Mouse (Mus musculus) ovary, postnatal 36 days (tissue): ENCODE measurements around the gene Hyal1.

Experiments
- DNase-seq: peaks from one replicate; pipeline ENCODE4 v3.0.0; 2022; ENCODE audit warnings: low spot score, mixed read lengths

Gene Hyal1

GRCm38 (mm10) chr9:107617461-107617860 is 40.7 kb downstream of the Hyal1 start:
- no peak for DNase-seq

GRCm38 (mm10) chr9:107618098-107618497 is 41.4 kb downstream of the Hyal1 start:
- no peak for DNase-seq

- no peak for DNase-seq
Observed at GRCm38 (mm10) chr9:107618778-107619545, 42.2 kb downstream of the Hyal1 start.

GRCm38 (mm10) chr9:107619546-107619879 is 42.8 kb downstream of the Hyal1 start:
- no peak for DNase-seq

GRCm38 (mm10) chr9:107620954-107621353 is 44.2 kb downstream of the Hyal1 start:
- no peak for DNase-seq

- no peak for DNase-seq
Observed at GRCm38 (mm10) chr9:107624539-107624938, 47.8 kb downstream of the Hyal1 start.

GRCm38 (mm10) chr9:107624951-107625350 is 48.2 kb downstream of the Hyal1 start:
- DNase-seq: no peak

GRCm38 (mm10) chr9:107625351-107626128 is 48.8 kb downstream of the Hyal1 start:
- DNase-seq: no peak

- DNase-seq: no peak
Observed at GRCm38 (mm10) chr9:107626158-107626843, 49.6 kb downstream of the Hyal1 start.

- DNase-seq: peak; percentile 79
Observed at GRCm38 (mm10) chr9:107626844-107627277, 50.1 kb downstream of the Hyal1 start.

- DNase-seq: no peak
Observed at GRCm38 (mm10) chr9:107627387-107628255, 50.9 kb downstream of the Hyal1 start.

- DNase-seq: no peak
Observed at GRCm38 (mm10) chr9:107628721-107629410, 52.1 kb downstream of the Hyal1 start.

GRCm38 (mm10) chr9:107629411-107629730 is 52.6 kb downstream of the Hyal1 start:
- no peak for DNase-seq

- no peak for DNase-seq
Observed at GRCm38 (mm10) chr9:107629901-107630425, 53.2 kb downstream of the Hyal1 start.

- no peak for DNase-seq
Observed at GRCm38 (mm10) chr9:107630576-107630975, 53.8 kb downstream of the Hyal1 start.
